Mouse (Mus musculus): ENCODE measurements around the gene Leng8.

The Leng8 gene

DNA sequence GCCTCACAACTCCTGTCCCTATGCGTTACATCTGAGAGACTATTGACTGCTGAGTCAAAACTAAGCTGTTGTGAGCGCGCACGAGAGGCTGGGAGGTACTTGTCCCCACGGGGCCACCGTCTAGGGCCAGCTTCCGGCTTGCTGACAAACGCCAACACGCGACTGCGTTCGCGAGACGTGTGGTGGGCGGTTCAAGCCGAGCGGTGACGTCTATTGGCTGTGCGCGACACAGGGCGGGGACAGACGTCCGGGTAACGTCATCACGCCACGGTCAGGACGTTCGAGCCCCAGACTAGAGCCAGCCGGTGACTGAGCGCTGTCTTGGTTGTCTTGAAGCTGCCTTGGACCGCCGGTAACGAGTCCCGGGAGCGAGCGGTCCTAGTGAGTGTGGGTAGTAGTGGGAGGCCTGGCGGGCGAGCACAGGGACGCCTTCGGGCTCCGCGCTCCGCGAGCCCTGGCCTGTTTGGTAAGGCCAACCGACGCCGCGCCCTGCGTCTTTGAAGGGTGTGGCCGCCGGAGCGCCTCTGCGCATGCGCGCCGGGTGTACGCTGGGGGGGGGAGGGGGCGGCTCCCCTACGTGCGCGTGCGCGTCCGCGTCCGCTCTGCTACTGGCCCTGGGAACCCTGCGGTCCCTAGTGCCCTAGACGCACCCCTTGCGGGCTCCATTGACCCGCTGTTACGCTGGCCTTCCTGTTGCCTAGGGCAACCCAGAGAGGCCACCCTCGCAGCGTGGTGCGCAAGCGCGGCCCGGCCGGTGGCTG is at the start of gene Leng8:
TSS of gene Leng8 (plus strand) at position 269 of the 761 bp plus-strand sequence.
- peaks cover 15% of the 10 kb centered on the region; the same call in 1 of the 2 replicates for H3K36me3 ChIP-seq (ENCODE audit: control insufficient read depth, insufficient read depth, low read length, poor library complexity, severe bottlenecking)
- DNase-seq (ENCODE audit: low read depth, low spot score) = peak; percentile 100
- H3K27me3 ChIP-seq (ENCODE audit: control insufficient read depth, insufficient read depth, low read length, poor library complexity, severe bottlenecking) = no peaks in the 10 kb centered on the region

DNA sequence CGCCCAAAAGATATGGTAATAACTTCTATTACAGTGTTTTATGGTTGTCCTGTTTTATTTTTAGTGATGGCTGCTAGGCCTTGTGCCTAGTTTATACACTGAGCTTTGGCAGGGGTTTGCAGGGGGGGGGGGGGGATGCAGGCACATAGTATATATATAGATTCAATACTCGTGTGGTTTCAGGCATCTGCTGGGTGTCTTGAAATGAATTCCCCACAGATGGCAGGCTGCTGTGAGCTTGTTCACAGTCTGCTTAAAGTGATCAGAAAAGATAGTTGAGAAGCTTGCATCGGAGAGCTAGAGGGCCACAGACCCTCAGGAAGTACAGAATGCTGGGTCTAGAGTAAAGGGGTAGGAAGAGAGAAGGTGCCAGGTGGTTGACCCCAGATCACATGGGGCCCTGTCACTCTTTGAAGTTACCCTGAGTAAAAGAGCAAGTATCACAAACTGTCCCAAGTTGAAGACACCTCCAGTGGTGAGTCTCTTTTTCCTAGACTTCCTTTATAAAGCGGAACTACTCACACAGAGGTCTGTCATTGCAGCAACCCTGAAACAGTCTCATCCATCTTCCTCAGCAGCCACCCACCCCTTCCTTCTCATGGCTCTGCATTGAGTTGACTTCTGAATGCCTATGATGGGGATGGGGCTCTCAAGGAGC is 49.5 kb upstream of the Leng8 start:
- no peaks in the 10 kb centered on the region for H3K36me3 ChIP-seq (ENCODE audit: control insufficient read depth, insufficient read depth, low read length, poor library complexity, severe bottlenecking)
- no peaks in the 10 kb centered on the region for H3K27me3 ChIP-seq (ENCODE audit: control insufficient read depth, insufficient read depth, low read length, poor library complexity, severe bottlenecking)
- DNase-seq (ENCODE audit: low read depth, low spot score) = peak; percentile 33

DNA sequence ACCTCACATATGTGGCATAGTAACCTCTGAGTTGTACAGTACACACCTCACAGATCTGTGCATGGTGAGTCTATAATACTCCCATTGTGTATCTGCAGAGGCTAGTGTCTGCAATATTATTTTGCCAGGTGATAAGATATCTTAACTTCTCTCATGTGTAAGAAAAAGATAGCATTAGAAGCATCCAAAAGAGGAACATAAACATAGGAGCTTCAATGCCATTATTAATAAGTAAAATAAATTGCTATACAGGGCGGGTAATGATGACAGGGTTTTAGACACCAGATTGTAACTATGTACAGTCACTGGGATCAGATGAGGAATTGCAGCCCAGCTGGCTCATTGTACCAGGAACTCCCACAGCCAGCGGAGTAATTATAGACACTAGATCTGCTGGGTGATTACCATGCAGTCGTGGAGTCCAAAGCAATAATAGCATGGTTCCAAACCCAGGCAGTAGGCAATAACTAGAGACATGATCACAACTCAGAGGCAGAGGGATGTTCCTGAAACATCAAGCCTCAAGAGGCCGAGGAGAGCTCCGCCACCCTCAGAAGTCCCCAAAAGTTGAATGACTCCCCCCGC is 48.9 kb upstream of the Leng8 start:
- no peak for DNase-seq (ENCODE audit: low read depth, low spot score)
- H3K27me3 ChIP-seq (ENCODE audit: control insufficient read depth, insufficient read depth, low read length, poor library complexity, severe bottlenecking) = no peaks in the 10 kb centered on the region
- H3K36me3 ChIP-seq (ENCODE audit: control insufficient read depth, insufficient read depth, low read length, poor library complexity, severe bottlenecking) = no peaks in the 10 kb centered on the region

GRCm38 (mm10) chr7:4088679-4089078 is 48.2 kb upstream of the Leng8 start:
- DNase-seq (ENCODE audit: low read depth, low spot score) = no peak
- Histone ChIP-seq H3K36me3 (ENCODE audit: control insufficient read depth, insufficient read depth, low read length, poor library complexity, severe bottlenecking) (no peaks in the 10 kb centered on the region), H3K27me3 (ENCODE audit: control insufficient read depth, insufficient read depth, low read length, poor library complexity, severe bottlenecking) (no peaks in the 10 kb centered on the region)

GRCm38 (mm10) chr7:4091170-4091569 is 45.7 kb upstream of the Leng8 start:
- Histone ChIP-seq H3K27me3 (ENCODE audit: control insufficient read depth, insufficient read depth, low read length, poor library complexity, severe bottlenecking) (no peaks in the 10 kb centered on the region), H3K36me3 (ENCODE audit: control insufficient read depth, insufficient read depth, low read length, poor library complexity, severe bottlenecking) (no peaks in the 10 kb centered on the region)
- peak; percentile 74 for DNase-seq (ENCODE audit: low read depth, low spot score)

GRCm38 (mm10) chr7:4098301-4098700 is 38.5 kb upstream of the Leng8 start:
- no peaks in the 10 kb centered on the region for H3K36me3 ChIP-seq (ENCODE audit: control insufficient read depth, insufficient read depth, low read length, poor library complexity, severe bottlenecking)
- no peak for DNase-seq (ENCODE audit: low read depth, low spot score)

GRCm38 (mm10) chr7:4098832-4099231 is 38.0 kb upstream of the Leng8 start:
- Histone ChIP-seq H3K27me3 (ENCODE audit: control insufficient read depth, insufficient read depth, low read length, poor library complexity, severe bottlenecking) (no peaks in the 10 kb centered on the region), H3K36me3 (ENCODE audit: control insufficient read depth, insufficient read depth, low read length, poor library complexity, severe bottlenecking) (no peaks in the 10 kb centered on the region)
- peak; percentile 34 for DNase-seq (ENCODE audit: low read depth, low spot score)

More at GRCm38 (mm10) chr7:4098301-4098700, 38.5 kb upstream of the Leng8 start:
- H3K27me3 ChIP-seq (ENCODE audit: control insufficient read depth, insufficient read depth, low read length, poor library complexity, severe bottlenecking) = no peaks in the 10 kb centered on the region

GRCm38 (mm10) chr7:4101144-4101543 is 35.7 kb upstream of the Leng8 start:
- H3K36me3 ChIP-seq (ENCODE audit: control insufficient read depth, insufficient read depth, low read length, poor library complexity, severe bottlenecking) = no peaks in the 10 kb centered on the region
- no peak for DNase-seq (ENCODE audit: low read depth, low spot score)
- no peaks in the 10 kb centered on the region for H3K27me3 ChIP-seq (ENCODE audit: control insufficient read depth, insufficient read depth, low read length, poor library complexity, severe bottlenecking)

DNA sequence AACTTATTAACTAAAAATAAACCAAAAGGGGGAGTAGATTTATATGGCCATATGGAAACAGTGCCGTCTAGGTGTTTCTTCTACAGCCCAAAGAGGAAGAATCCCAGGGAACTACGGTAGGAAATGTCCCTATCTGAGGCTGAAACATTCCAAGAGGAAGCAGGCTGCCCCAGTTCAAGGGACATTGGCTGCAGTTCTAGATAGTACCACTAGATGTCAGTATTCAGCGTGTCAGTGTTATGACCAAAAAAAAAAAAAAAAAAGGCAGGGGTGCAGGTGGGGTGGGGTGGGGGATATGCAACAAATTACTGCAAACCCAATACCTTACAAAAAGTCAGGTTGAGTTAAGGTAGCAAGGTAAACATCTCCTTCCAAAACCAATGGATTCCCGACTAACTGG is 33.4 kb upstream of the Leng8 start:
- Histone ChIP-seq H3K36me3 (ENCODE audit: control insufficient read depth, insufficient read depth, low read length, poor library complexity, severe bottlenecking) (no peaks in the 10 kb centered on the region), H3K27me3 (ENCODE audit: control insufficient read depth, insufficient read depth, low read length, poor library complexity, severe bottlenecking) (no peaks in the 10 kb centered on the region)
- DNase-seq (ENCODE audit: low read depth, low spot score) = peak; percentile 78

GRCm38 (mm10) chr7:4111766-4112165 is 25.1 kb upstream of the Leng8 start:
- no peaks in the 10 kb centered on the region for H3K36me3 ChIP-seq (ENCODE audit: control insufficient read depth, insufficient read depth, low read length, poor library complexity, severe bottlenecking)
- no peak for DNase-seq (ENCODE audit: low read depth, low spot score)
- H3K27me3 ChIP-seq (ENCODE audit: control insufficient read depth, insufficient read depth, low read length, poor library complexity, severe bottlenecking) = no peaks in the 10 kb centered on the region

GRCm38 (mm10) chr7:4117050-4117814 is 19.6 kb upstream of the Leng8 start:
- Histone ChIP-seq H3K36me3 (ENCODE audit: control insufficient read depth, insufficient read depth, low read length, poor library complexity, severe bottlenecking) (no peaks in the 10 kb centered on the region), H3K27me3 (ENCODE audit: control insufficient read depth, insufficient read depth, low read length, poor library complexity, severe bottlenecking) (peaks cover 3% of the 10 kb centered on the region; the same call in 1 of the 2 replicates)
- DNase-seq (ENCODE audit: low read depth, low spot score) = no peak

DNA sequence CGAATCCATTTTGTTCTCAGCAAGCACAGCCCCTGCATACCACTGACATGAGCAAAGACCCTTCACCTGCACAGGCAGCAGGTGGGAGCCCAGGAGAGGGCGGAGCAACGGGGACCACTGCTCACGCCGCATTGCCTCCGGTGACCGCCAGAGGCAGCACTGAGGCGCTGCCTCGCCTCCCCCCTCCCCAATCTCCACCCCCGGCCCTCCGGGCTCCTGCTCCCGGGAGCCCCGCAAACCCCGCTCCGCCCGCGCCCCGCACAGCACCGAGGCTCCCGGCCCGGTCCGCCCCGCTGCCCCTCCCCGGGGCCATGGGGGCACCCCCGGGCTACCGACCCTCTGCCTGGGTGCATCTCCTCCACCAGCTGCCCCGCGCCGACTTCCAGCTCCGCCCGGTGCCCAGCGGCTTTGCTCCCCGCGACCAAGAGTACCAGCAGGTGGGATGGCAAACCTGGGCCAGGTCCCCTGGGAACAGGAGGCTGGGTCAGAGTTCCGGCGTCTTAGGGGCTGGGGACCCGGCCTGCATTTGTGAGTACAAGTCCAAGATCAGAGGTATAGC is 17.4 kb upstream of the Leng8 start, which contains the start of gene Ttyh1:
TSS of gene Ttyh1 (plus strand) at position 65 of the 559 bp plus-strand sequence.
- Histone ChIP-seq H3K36me3 (ENCODE audit: control insufficient read depth, insufficient read depth, low read length, poor library complexity, severe bottlenecking) (no peaks in the 10 kb centered on the region), H3K27me3 (ENCODE audit: control insufficient read depth, insufficient read depth, low read length, poor library complexity, severe bottlenecking) (peaks cover 3% of the 10 kb centered on the region; the same call in 1 of the 2 replicates)
- peak; percentile 40 for DNase-seq (ENCODE audit: low read depth, low spot score)

DNA sequence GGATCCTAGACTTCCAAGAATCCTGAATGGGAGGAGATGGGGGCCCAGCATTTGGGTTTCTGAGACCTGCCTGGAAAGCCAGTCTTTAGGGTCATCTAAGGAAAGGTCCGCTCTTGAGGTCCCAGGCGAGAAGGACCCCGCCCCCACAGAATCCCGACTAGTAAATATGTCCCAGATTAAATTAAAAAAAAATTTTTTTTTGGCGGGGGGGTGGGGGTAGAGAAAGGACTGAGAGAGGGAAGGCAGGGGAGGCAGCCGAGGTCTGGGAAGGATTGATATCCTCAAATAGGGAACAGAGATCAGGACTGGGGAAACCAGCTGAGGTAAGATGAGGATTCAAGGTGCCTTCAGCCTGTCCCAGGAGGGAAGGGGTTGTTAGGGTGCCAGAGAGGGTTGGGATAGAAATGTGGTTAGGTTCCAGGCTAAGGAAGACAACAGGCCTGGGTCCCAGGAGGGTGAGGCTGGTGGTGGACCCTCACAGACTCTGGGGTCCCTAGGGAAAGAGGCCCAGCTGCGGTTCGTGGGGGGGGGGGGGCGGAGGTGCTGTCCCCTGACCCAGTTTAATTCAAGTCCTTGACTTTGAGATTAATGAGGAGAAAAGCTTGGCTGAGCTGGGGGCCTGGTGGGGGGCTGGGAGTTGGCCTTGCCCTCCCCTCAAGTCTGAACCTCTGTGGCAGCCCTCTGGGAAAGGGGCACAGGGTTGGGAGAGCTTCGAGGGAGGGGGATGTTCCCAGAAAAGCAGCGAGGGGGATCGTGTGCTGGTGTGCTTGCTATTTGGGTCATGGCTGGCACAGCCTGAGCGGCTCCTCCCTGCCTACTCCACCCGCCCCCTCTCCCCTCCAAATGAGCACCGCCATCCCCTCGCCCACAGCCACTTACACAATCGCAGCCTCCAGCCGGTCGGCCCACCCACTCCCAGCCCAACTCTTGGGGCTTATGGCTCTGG is 16.6 kb upstream of the Leng8 start:
- H3K27me3 ChIP-seq (ENCODE audit: control insufficient read depth, insufficient read depth, low read length, poor library complexity, severe bottlenecking) = peaks cover 3% of the 10 kb centered on the region; the same call in 1 of the 2 replicates
- no peaks in the 10 kb centered on the region for H3K36me3 ChIP-seq (ENCODE audit: control insufficient read depth, insufficient read depth, low read length, poor library complexity, severe bottlenecking)
- DNase-seq (ENCODE audit: low read depth, low spot score) = no peak
